Mouse (Mus musculus) kidney, adult 11 months (tissue): ENCODE measurements at regions not wholly inside any gene's neighbourhood (a gene's known extent, or its start where the extent isn't known, plus 50 kb on each side); places are given as distances from the start of the nearest gene placed in this dataset.

Experiments
- DNase-seq: peaks from one replicate; pipeline ENCODE4 v3.0.0; 2022

GRCm38 (mm10) chr4:39926021-39926591 is 216.8 kb upstream of the Aco1 start:
- DNase-seq, result no peak

DNA sequence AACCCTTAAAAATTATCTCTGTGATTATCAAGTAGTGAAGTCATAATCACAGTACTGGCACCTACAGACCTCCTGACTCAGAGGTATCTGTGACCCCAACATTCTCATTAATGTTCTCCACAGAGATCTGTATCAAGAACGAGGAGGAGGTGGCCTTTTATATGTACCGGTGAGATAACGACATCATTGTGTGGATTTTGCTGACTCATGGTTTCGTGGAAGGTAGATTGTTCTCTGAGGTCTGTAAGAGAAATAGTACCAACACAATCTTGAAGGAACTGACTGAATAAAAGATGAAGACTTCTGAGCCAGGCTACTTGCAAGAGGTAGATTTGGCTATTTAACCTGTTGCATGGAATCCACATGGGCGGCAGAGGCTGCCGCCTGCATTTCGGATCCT is 216.3 kb upstream of the Aco1 start:
- DNase-seq, result no peak

GRCm38 (mm10) chr4:39928491-39928890 is 214.4 kb upstream of the Aco1 start:
- DNase-seq, result no peak

- DNase-seq, result no peak
Observed at GRCm38 (mm10) chr4:39934025-39934708, 208.7 kb upstream of the Aco1 start.

GRCm38 (mm10) chr4:39958687-39959086 is 184.2 kb upstream of the Aco1 start:
- DNase-seq, result no peak

- DNase-seq, result no peak
Observed at GRCm38 (mm10) chr4:39967938-39968337, 174.9 kb upstream of the Aco1 start.

DNA sequence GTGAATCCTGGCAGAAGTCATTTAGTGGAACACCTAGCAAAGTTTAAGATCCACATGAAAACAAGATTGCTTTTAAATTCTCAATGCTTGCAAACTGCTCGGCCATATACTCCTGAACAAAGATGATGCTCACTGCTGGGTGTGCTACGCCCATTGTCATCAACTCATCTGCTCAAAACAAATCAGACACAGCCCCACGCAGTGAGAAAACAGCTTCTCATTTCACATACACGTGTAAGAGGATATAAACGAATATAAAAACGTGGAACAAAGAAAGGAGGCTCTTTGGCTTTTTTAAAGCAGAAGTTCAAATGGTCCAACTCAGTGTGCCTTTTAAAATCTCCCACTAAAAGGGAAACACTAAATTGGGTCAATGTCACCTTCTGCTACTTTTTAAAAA is 151.5 kb upstream of the Aco1 start:
- no peak for DNase-seq

- no peak for DNase-seq
Observed at GRCm38 (mm10) chr4:39991851-39992250, 151.0 kb upstream of the Aco1 start.

GRCm38 (mm10) chr4:39998771-39999422 is 144.0 kb upstream of the Aco1 start:
- no peak for DNase-seq

DNA sequence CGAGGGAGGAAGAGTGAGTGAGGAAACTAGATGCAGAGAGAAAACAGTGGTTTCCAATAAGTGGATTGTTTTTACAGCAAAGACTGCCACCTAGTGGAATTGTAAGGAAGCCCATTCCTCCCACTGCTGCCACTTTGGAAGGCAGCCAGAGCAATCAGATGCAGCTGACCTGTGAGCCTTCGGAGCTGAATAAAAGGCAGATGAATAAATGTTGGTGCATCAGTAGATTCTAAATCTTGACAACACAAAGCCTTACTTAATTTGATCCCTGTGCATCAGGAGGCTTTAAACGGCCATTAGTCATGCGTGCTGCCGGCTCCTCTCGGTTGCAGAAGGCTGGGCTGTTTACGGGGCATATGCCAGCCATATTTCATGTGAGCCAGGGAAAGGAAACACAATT is 128.2 kb upstream of the Aco1 start:
- peak; percentile 43 for DNase-seq

DNA sequence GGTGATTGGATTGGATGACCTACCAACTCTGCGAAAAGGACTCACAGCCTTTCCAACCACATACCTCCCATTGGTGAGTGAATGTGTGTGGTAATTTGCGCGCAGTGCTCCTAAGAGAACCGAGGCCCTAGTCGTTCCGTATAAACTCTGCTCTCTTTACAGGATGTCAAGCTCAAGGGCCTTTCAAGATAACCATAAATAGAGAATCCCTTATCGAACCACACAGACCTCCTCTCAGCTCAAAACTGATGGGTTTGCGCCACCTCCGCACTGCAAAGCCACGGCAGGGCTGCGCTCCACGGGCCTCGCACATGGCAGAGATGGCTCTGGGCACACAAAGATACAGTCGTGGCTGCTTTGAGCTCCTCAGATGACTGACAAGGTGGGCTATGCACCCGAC is 126.0 kb upstream of the Aco1 start:
- no peak for DNase-seq

DNA sequence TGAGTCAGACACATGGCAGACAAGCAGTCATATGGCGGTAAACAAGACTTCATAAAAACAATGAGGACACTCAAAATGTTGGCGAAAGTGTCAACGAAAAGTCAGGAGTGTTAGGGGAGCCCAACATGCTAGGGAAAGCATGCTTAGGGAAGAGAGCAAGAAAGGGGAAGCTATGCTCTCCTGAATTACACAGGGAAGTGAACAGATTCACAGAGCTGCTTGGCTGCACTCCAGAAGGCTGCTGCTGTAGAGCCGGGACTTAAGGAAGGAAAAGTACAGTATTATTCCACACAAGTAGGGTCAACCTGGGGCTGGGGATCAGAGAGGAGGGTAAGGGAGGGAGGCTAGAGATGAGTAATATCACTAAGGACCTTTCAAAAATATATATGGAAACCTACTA is 124.7 kb upstream of the Aco1 start:
- no peak for DNase-seq

DNA sequence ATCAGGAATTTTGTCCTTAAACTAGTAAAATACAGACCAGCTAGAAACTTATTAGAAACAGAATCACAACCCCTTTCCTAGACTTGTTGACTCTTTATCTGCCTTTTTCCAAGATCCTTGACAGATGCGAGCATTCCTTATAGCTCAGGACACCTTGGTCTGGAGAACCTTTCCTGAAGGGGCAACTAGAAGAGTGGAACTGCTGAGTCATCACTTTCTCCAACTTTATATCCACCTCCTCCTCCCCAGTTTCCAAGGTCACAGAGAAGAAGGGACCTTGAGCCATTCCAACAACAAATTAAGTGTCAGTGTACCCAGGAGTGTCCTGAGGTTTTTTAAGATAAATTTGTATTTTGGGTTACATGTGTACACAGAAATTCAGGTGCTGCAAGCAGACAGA is 111.5 kb upstream of the Aco1 start:
- no peak for DNase-seq

DNA sequence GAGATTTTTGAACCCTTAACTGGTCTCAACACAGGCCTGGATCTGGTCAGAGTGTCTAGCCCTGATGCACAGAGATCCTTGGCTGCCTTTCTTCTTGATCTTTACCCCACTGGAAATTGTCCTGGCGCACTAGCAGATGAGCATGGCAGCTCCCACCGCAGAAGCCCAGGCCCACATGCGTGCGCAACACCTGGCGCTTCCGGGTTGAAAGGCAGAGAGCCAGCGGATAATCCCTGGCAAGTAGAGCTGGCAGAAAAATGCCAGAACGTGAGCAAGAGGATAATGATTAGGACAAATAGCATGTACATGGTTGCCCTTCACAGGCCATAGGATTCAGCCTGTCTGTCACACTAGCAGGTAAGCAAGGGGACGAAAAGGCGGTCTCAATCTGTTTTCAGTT is 95.0 kb upstream of the Aco1 start:
- no peak for DNase-seq

GRCm38 (mm10) chr4:40049086-40049485 is 93.8 kb upstream of the Aco1 start:
- no peak for DNase-seq

DNA sequence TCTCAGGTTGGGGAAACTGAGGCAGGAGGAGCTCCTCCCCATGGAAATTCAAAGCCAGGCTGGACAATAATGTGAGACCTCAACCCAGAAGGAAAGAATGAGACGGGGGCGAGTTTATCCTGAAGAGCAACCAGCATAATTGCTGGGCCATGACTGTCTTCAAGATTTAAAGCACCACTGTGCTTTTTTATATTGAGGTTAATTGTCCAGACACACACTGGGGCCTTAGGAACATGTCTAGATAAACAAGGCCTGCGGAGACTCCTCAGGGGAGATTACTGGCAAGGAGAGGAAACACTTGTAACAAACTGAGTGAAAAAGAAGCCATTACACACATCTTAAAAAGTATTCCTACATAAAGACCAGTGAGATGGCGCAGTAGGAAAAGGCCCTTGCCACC is 91.0 kb upstream of the Aco1 start:
- no peak for DNase-seq

DNA sequence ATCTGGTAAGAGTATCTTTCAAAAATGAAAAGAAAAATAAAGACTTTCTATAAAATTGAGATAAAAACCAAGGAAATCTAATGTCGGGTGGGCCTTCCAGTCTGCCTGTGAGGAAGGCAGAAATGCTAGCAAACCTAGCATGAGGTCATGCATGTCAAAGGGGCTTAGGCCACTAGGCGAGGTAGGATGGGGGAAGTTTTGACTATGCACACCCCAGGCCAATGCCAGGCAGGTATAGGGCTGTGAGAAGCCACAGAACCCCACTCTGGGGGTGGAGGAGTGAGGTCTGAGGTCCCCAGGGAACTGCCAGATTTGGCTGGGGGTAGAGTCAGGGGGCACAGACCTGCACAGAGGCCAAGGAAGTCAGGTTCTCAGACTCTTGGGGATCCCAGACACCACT is 89.5 kb upstream of the Aco1 start:
- DNase-seq, result no peak

DNA sequence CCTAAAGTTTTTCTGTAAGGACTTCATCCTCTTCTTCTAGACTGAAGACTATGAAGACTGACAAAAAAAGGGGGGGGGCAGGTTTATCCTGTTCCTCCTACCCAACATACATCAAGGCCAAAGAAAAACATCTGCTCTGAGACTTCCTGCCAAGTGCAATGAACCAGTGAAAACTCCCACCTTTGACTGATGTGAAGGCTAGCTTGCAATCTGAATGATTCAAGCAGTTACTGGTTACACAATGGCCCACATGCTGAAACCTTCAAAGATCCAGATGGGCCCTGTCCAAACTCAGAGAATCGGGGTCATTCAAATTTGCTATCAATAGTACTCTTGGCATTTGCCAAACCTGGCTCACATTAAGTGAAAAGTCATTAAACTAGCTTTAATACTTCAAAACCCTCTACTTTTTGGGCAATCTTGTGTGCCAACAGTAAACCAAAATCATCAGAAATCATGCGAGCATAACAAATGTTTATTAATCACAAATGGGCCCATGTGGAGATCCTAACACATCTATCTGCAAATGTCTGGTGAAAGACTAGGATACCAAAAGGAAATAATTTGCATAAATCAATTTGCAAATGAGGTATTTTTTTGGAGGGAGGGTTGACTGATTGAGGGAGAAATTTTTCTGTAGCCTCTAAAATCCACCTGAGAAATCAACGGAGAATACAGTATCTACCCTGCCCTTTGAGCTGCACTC is 79.0 kb upstream of the Aco1 start:
- DNase-seq, result no peak

DNA sequence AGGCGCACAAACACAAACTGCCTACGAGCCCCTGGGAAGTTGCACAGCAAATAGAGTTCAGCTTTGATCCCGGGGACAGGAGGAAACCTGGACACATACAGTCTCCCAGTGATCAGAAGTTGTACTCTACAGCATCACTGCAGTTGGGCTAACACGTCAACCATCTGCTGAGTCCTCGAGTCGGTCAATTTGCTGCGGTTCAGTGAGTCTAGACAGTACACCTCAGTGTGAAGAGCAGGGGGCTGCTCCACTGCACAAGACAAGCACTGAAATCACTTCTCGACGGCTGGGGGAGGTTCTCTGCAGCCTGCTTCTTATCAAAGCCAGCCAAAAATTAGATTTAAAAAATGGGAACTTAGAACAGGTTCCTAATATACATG is 78.4 kb upstream of the Aco1 start:
- no peak for DNase-seq

GRCm38 (mm10) chr4:40070959-40071634 is 71.8 kb upstream of the Aco1 start:
- no peak for DNase-seq

- no peak for DNase-seq
Observed at GRCm38 (mm10) chr4:40081035-40081434, 61.8 kb upstream of the Aco1 start.

DNA sequence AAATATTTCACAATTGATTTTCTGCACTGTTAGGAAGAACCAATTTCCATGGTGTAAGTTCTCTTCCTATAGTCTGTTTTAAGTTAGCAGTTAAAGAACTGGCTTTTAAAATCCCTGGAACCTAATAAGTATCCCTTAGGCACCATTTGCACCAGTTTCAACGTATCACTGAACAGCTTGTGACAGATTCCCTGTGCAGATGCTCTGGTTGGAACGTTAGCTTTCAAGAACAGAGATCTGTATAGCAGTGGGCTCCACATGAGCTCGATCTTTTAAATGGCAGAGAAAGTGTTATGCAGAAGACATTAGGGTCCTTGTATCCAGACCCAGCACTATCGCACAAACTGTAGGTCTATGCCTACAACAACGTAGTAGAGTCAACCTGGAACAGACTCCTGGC is 52.6 kb upstream of the Aco1 start:
- no peak for DNase-seq
